Comparison of ENCODE assay signal across 13 mouse cellular contexts in the genomic region with DNA sequence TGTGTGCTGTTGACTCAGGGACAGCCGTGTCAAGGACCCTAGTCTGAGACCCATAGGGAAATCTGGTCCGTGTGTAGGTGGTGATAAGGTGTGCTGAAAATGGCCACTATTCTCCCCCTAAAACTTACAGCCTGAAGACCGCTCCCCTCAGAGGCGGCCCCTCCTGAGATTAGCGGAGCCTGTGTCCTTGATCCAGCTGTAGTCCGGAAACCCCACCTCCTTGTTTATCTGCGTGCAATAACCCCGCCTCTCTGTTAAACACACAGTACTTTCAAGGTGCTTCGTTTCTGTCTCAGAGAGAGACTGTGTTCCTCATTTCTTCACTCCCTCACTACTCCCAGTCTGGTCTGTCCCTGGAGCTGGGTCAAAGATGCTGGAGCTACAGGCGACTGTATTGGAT. TPM values are rescaled to one million over a fixed set of nuclear protein-coding genes. Genes with fewer than 3 reads are reported as not detected.
DNase-seq lines count a peak whose midpoint lies in the region; ATAC-seq and TF ChIP-seq lines count a peak whose summit lies in the region.
"Had no signal": no experiment of that assay in that cellular context is flagged by ENCODE, and none has a peak within 500 bp of the region (broad histone marks: within the 10 kb centered on the region; RNA-seq: fewer than 3 reads in every experiment).

No protein-coding gene starts in this region.

- intact Hi-C loops in heart, postnatal 36 days (cut with DNase I) = no loop called here

- H3K36me3 ChIP-seq in heart, embryonic 12.5 days = no peaks in the 10 kb centered on the region
- H3K36me3 ChIP-seq: lung, embryonic 15.5 days had no signal

- peak overlapping the region; percentile 45 for H3K4me2 ChIP-seq in heart, embryonic 12.5 days
- H3K4me2 ChIP-seq: lung, embryonic 15.5 days had no signal

- H3K9me3 ChIP-seq in heart, embryonic 12.5 days (replicated peaks) = no peaks in the 10 kb centered on the region; the same call in 1 of the 2 replicates
- H3K9me3 ChIP-seq: lung, embryonic 15.5 days had no signal

- no peak for TF ChIP-seq CTCF in layer of hippocampus, adult 2 months (conservative IDR thresholded peaks at IDR 0.05)

- peaks cover 17% of the 10 kb centered on the region for H3K27me3 ChIP-seq in heart, embryonic 12.5 days (replicated peaks)
- H3K27me3 ChIP-seq: Patski had no signal

- no peak overlapping the region for H3K9ac ChIP-seq in heart, embryonic 12.5 days
- H3K9ac ChIP-seq: lung, embryonic 15.5 days had no signal

- ATAC-seq in heart, embryonic 12.5 days (ENCODE audit: insufficient number of reproducible peaks, low FRiP score) = 0 out of 2 replicates have a peak, but pooled peaks have one; percentile 56
- 0 out of 2 replicates have a peak, but pooled peaks have one; percentile 30 for ATAC-seq in common myeloid progenitor, adult 5-6 weeks (replicated peaks; ENCODE audit: low read depth, poor library complexity, severe bottlenecking)
- ATAC-seq in megakaryocyte progenitor cell, adult 5-6 weeks (replicated peaks; ENCODE audit: poor library complexity) = peak; percentile 56
- ATAC-seq: Patski had no signal

- no peak for DNase-seq in heart, postnatal 36 days
- DNase-seq in ES-CJ7 (ENCODE audit: low read depth, low spot score) = peak; percentile 72
- no peak for DNase-seq in layer of hippocampus, adult 2 months (ENCODE audit: low spot score in 2 of 2)
- DNase-seq in kidney, adult 9 months = no peak
- DNase-seq in layer of hippocampus, adult 8-10 months (ENCODE audit: low spot score in 2 of 2) = no peak
- DNase-seq: cerebellum, adult 11 months; gastrocnemius, postnatal 10 days had no signal

- WGBS in heart, embryonic 12.5 days = 15% methylated on average over 10 of the region's 10 CpGs

- H3K4me3 ChIP-seq in heart, embryonic 12.5 days = no peak overlapping the region
- no peak overlapping the region for H3K4me3 ChIP-seq in layer of hippocampus, adult 2 months
- H3K4me3 ChIP-seq: lung, embryonic 15.5 days had no signal

- H3K4me1 ChIP-seq in heart, embryonic 12.5 days (replicated peaks) = peaks cover 8% of the 10 kb centered on the region; the same call in 1 of the 2 replicates
- H3K4me1 ChIP-seq: lung, embryonic 15.5 days had no signal

- H3K27ac ChIP-seq in heart, embryonic 12.5 days (ENCODE audit: poor library complexity, severe bottlenecking) = no peak overlapping the region
- no peak overlapping the region for H3K27ac ChIP-seq in layer of hippocampus, adult 2 months
- H3K27ac ChIP-seq: lung, embryonic 15.5 days had no signal

RNA-seq across cellular contexts. Expression of a gene that starts 6.5 kb away (rescaled TPM):
- 1.1 and 1.7 TPM in 2 replicates for polyA plus RNA-seq in heart, embryonic 12.5 days (2016; fragmentation: Nextera tagmentation; extraction: Ambion mirVana)
- 10 to 100 TPM; 12.4 to 20.9 TPM for total RNA-seq in heart, postnatal 36 days (2021)
- total RNA-seq in common myeloid progenitor, adult 5-6 weeks (2017) = 28.4 and 81.9 TPM in 2 replicates
- 74.3 and 76.3 TPM in 2 replicates for total RNA-seq in megakaryocyte progenitor cell, adult 5-6 weeks (2015)
- total RNA-seq in megakaryocyte progenitor cell, adult 5-6 weeks (2017) = 17.3 and 36.5 TPM in 2 replicates
- 100 to 1,000 TPM; 142 to 156 TPM for total RNA-seq in layer of hippocampus, adult 2 months (2021)
- 100 to 1,000 TPM; 121 to 133 (median 125) TPM for total RNA-seq in layer of hippocampus, adult 8-10 months (2022)

RNA-seq across cellular contexts. Expression of a gene that starts 32.2 kb away (rescaled TPM):
- polyA plus RNA-seq in heart, embryonic 12.5 days (2016; fragmentation: Nextera tagmentation; extraction: Ambion mirVana) = 7.8 and 8.4 TPM in 2 replicates
- 1 to 10 TPM; 2.0 to 2.1 TPM for total RNA-seq in heart, postnatal 36 days (2021)
- total RNA-seq in common myeloid progenitor, adult 5-6 weeks (2017) = 2.1 and 2.6 TPM in 2 replicates
- 1.2 and 1.8 TPM in 2 replicates for total RNA-seq in megakaryocyte progenitor cell, adult 5-6 weeks (2015)
- 3.5 and 3.9 TPM in 2 replicates for total RNA-seq in megakaryocyte progenitor cell, adult 5-6 weeks (2017)
- total RNA-seq in layer of hippocampus, adult 2 months (2021) = 10 to 100 TPM in 1 of 2 experiments, 1 to 10 TPM in 1; 9.7 to 16.0 TPM
- total RNA-seq in layer of hippocampus, adult 8-10 months (2022) = 10 to 100 TPM in 3 of 4 experiments, 1 to 10 TPM in 1; 9.4 to 15.1 (median 11.6) TPM

RNA-seq across cellular contexts. Expression of a gene that starts 44.0 kb away (rescaled TPM):
- polyA plus RNA-seq in heart, embryonic 12.5 days (2016; fragmentation: Nextera tagmentation; extraction: Ambion mirVana) = 0.17 TPM in 1 of 2 replicates, not detected in the other
- total RNA-seq in heart, postnatal 36 days (2021) = not detected
- total RNA-seq in common myeloid progenitor, adult 5-6 weeks (2017) = not detected in 2 replicates
- 0.32 TPM in 1 of 2 replicates, not detected in the other for total RNA-seq in megakaryocyte progenitor cell, adult 5-6 weeks (2015)
- total RNA-seq in megakaryocyte progenitor cell, adult 5-6 weeks (2017) = not detected in 2 replicates
- 1 to 10 TPM; 1.5 to 2.0 TPM for total RNA-seq in layer of hippocampus, adult 2 months (2021)
- total RNA-seq in layer of hippocampus, adult 8-10 months (2022) = 1 to 10 TPM; 1.4 to 3.1 (median 2.2) TPM
- total RNA-seq: gastrocnemius, postnatal 10 days had no signal

RNA-seq across cellular contexts. Expression of a gene that starts 48.4 kb away (rescaled TPM):
- polyA plus RNA-seq in heart, embryonic 12.5 days (2016; fragmentation: Nextera tagmentation; extraction: Ambion mirVana) = 2.8 and 3.0 TPM in 2 replicates
- total RNA-seq in heart, postnatal 36 days (2021) = 10 to 100 TPM; 18.0 to 20.5 TPM
- 26.6 and 28.0 TPM in 2 replicates for total RNA-seq in common myeloid progenitor, adult 5-6 weeks (2017)
- 10.7 and 13.0 TPM in 2 replicates for total RNA-seq in megakaryocyte progenitor cell, adult 5-6 weeks (2015)
- total RNA-seq in megakaryocyte progenitor cell, adult 5-6 weeks (2017) = 21.2 and 27.9 TPM in 2 replicates
- 10 to 100 TPM; 48.5 to 50.8 TPM for total RNA-seq in layer of hippocampus, adult 2 months (2021)
- total RNA-seq in layer of hippocampus, adult 8-10 months (2022) = 10 to 100 TPM; 39.0 to 51.3 (median 45.9) TPM

RNA-seq across cellular contexts. Expression of a gene that starts 53.8 kb away (rescaled TPM):
- not detected in 2 replicates for polyA plus RNA-seq in heart, embryonic 12.5 days (2016; fragmentation: Nextera tagmentation; extraction: Ambion mirVana)
- not detected for total RNA-seq in heart, postnatal 36 days (2021)
- total RNA-seq in common myeloid progenitor, adult 5-6 weeks (2017) = 0.96 TPM in 1 of 2 replicates, not detected in the other
- total RNA-seq in megakaryocyte progenitor cell, adult 5-6 weeks (2015) = not detected in 2 replicates
- total RNA-seq in megakaryocyte progenitor cell, adult 5-6 weeks (2017) = not detected in 2 replicates
- 1 to 10 TPM; 1.2 to 1.3 TPM for total RNA-seq in layer of hippocampus, adult 2 months (2021)
- 1 to 10 TPM; 1.4 to 3.0 (median 2.1) TPM for total RNA-seq in layer of hippocampus, adult 8-10 months (2022)
- total RNA-seq: gastrocnemius, postnatal 10 days had no signal
- polyA plus RNA-seq: kidney, embryonic 14.5 days; lung, embryonic 15.5 days; Patski had no signal
